Mouse (Mus musculus): Measurements from ENCODE around the gene Cox4i1.
A peak's percentile ranks its signal among the peaks of the same experiment; 100 is the strongest.

DNA sequence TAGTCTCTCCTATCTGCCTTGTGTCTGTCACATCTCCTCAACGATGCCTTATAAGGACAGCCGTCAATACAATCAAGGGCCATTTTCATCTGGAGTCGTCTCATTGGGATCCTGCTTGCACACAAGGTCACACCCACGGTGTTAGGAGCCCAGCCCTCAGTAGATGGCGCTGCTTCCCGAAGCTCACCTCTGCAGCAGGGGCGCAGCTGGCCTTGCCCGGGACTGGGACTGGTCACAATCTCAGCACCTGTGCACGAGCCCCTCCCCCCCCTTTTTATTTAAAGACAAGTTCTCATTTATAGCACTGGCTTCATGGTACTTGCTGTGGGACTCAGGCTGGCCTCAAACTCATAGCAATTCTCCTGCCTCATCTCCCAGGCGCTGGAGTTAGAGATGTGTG, 15.6 kb downstream of the Cox4i1 start:
- TF ChIP-seq CTCF (IDR thresholded peaks at IDR 0.05; ENCODE audit: borderline replicate concordance, extremely low read depth, insufficient read depth, insufficient read length) = peak; percentile 68
- TF ChIP-seq POLR2A (IDR thresholded peaks at IDR 0.05; ENCODE audit: borderline replicate concordance, extremely low read depth, insufficient read depth, insufficient read length, poor library complexity, severe bottlenecking) = no peak

Data from brain, embryonic 14.5 days (tissue).